Mouse (Mus musculus) right cerebral cortex, postnatal 25 days (tissue): Measurements from ENCODE around the gene Gfra1.

Experiments
- DNase-seq: peaks from one replicate; pipeline ENCODE4 v3.0.0; 2022

Gfra1 gene

DNA sequence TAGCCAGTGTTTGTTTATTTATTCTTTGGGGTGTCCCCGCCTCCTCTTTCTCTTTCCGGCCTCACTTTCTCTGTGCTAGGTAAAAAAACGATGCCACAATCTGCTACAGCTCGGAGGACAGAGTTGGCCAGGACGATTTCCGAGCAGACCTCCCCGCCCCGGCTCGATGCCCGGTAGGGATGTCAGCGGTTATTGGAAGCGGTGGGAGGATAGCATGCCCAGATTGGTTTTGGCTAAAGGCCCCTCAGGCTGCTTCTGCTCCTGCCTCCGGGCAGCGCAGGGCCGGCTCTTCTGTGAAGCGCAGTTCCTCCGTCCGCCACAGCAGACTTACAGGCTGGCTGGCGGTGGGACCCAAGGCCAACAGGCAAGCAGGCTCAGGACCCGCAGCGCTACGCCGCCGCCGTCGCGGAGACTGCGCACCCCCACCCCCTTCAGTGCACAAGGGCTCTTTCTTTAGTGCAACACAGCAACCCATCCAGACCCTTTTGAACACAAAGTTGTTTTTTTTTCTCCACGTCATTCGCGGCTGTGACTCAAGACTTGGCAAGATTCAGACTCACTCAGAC lies at the start of gene Gfra1:
TSS of gene Gfra1 (minus strand) at position 414 of the 566 bp plus-strand sequence.
- peak; percentile 53 for DNase-seq

DNA sequence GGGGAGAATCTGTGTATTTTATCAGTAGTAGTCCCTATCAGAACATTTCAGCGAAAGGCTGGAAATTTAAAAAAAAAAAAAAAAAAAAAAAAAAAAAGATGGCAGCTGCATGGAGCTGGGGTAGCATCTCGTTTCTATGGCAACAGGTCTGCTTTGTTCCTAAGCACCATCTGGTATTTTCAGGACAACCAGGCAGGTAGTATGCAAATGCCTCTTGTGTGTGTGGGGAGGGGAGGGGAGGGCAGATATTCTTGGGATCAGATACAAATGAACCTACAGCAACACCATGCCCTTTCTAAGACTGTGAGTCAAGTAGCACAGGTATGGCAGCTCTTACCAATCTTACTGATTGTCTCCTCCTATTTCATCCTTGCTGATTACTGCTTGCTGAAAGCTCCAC lies 44.3 kb upstream of the Gfra1 start:
- no peak for DNase-seq

DNA sequence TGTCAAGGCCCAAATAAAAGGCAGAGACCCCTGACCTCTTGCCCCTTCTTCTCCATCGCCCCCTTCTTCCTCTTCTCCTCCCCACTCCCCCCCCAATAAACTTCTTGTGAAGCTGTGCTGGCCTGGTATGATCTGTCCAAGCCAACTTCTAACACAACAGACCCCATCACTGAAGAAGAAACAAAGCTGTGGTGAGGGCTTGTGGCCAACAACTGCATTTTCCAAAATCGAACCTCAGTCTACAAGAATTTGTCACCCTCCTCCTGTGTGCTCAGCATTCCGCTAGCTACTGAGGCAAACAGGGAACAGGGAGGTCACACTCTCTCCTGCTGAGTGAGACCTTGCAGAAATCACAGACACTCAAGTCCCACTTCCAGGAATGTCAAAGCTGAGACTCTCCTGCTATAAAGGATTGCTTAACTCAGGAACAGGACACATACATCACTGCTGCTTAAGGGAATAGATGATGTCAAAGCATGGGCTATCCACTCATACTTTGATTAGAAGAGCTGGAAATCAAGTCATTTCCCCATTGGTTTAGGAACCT lies 43.8 kb upstream of the Gfra1 start:
- DNase-seq: no peak

DNA sequence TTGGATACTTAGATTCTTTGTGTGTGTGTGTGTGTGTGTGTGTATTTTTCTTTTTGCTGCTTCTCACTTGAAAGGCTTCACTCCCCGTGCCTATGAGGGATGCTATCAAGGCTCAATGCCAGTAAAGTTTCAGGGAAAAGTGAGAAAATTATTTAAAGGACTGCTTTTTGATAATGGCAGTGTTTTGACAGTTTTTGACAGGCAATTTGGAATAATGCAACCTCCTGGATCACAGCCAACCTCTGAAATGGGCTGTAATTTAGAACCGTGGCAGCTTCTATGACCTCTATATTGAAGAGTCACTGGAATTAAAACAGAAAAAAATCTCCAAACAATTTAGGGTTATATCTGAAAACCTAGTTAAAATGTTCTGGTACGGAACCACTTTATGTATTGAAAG lies 41.4 kb upstream of the Gfra1 start:
- no peak for DNase-seq

DNA sequence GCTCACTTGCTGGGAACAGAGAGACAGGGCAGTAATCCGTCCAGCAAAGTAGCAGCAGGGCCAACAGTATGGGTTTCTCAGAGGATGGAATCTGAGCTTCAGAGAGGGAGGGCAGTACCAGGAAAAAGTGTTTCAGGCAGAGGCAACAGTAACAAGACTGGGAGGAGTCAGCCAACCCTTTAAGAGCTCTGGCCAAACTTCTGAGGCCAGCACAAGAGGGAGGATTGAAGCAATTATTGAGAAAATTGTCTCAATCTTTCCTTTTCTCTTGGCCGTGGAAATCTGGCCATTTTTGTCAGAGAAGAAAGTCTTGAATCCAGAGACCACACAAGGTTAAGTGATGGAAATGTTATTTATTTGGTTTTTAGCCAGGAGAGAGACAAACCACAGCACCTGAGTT lies 31.0 kb upstream of the Gfra1 start:
- no peak for DNase-seq

DNA sequence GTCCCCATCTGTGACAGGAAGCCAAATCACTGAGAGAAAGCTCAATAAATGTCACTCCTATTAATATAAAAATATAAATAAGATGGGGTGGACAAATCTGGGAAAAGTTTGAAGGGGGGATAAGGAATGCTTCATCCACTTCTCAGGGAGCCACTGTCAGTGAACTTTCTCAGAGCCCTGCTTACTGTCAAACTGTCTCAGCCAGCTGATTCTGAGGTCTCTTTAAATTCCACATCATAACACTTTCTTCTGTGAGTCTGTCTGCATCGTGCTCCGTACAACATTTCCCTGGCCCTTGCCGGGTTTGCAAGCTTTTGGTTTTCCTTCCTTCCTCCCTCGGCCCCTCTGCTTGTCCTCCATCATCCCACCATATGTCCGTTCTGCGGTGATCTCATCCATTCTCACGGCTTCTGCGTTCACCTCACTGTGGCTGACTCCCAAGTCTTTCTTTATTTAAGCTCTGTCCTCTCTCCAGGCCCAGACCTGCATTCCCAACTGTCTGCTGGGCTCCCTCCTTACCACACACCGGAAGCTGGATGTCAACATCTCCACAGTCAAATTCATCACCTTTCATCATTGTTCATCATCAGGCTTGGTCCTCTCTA lies 26.8 kb upstream of the Gfra1 start:
- no peak for DNase-seq

DNA sequence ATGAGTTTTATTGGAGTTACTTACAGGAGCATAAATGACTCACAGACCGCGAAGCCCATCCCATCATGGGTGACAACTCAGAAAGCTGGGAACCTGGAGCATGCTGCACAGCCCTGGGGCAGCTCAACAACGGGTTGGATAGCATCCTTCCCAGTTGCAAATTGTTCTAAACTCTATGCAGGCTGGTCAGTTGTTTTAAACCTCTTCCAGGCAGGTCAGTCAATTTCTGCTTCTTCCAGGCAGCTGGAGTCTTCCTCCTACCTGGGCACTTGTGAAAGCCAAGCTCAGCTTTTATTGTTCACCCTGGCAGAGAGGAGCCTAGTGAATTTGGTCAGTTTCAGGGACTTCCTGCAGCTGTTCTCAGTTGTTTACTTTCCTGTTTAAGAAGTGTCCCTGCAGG lies 18.5 kb upstream of the Gfra1 start:
- DNase-seq: no peak

DNA sequence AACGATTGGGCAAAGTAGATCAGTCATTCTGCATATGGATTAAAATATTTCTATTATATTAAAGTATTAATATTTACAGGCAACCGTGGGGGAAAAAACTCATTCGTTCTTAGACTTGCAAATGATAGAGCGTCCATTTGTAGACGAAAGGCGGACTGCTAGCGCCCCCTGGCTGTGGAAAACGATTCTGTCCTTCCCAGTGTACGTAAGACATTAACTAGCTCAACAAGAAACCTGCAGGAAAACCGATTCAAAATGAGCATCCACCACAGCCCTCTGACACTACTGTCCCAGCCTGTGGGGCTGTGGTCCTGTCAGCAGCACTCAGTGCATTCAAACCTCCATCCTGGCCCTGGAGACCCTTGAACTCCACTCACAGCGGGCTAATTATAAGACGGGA lies 13.7 kb upstream of the Gfra1 start:
- peak; percentile 81 for DNase-seq

DNA sequence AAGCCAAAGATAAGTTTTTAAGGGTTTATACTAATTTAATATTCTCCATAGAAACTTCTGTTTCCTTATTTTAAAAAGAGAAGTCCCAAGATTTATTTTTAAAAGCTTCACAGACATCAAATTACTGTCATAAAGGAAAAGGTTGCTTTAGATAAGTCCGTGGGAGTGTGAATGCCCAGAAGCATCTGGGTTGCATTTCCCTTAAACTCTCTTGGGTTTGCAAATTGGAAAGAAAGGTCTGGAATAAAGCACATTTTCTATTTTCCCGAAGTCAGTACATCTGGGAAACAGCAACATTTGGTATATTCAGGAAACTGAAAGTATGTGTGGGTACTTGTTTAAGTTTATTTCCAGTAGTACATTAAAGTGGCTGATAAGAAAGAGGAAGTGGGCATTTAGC lies 12.6 kb upstream of the Gfra1 start:
- no peak for DNase-seq

DNA sequence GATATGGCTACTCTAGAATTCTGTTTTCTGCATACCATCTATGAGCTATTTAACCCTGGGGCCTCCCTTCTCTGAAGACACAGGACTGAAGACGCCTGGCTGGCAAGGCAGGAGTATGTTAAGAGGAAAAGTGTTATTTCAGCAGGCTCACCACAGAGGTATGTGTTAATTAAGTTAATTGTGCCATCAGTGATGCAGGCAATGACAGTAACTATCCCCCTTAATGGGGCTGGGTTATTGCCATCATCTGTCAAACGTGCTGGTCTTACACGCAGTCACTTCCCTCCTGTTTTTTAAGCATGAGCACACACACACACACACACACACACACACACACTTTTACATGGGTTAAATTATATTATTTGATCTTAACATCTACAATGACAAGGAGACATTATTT lies 8.0 kb upstream of the Gfra1 start:
- no peak for DNase-seq

DNA sequence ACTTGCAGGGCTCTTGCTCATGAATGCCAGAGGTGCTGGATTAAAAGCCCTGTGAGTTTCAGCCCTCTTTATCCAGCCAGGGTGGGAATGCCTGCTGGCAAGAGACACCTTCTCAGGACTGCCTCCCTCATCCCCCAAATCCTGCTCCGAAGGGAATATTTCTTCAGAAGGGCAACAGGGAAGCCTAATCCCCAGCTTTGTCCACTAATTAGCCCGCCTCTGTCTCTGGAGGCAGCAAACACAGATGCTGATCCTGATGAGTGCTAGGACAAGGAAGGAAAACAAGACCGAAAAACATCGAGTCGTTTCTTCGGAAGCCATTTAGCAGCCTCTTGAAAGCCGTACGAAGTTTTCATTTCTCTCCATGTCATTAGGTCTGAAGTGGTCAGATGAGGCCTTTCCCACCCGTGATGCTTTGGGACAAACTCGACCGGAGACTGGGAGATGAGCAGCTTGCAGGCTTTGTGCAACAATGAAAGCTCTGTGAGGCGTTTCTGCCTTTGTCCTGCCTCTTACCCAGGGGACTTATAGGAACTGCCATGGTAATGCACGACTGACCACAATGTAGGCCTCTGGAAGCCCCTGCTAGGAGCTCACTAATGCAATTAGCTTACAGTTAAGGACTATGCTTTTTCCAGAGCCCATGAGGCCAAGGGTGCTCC lies 4.8 kb upstream of the Gfra1 start:
- DNase-seq: no peak

DNA sequence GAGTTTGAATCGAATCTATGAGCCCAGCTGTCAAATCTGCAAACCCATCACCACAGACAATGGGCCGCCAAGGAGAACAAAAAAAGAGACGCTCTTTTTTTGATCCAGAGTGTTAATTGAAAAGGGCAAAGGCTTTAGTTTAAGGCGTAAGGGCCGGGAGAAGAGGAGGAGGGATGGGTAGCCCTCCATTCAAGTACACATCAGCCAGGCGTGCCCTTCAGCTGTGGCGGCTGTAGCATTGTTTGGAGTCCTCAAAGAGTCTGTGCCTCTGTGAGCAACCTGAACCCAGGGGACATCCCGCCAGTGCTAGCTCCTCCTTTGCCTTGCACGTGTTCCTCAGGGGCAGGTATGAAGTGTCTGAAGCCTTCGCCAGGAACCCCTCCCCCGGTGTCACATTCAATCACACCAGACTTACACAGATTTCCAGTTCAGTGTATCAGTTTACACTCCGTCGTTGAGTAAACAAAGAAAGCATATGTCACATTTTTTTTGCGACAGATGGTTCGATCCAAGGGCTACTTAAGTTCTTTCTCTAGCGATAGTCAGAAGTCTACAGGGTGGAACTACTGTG lies 867 bp upstream of the Gfra1 start:
- DNase-seq: no peak

DNA sequence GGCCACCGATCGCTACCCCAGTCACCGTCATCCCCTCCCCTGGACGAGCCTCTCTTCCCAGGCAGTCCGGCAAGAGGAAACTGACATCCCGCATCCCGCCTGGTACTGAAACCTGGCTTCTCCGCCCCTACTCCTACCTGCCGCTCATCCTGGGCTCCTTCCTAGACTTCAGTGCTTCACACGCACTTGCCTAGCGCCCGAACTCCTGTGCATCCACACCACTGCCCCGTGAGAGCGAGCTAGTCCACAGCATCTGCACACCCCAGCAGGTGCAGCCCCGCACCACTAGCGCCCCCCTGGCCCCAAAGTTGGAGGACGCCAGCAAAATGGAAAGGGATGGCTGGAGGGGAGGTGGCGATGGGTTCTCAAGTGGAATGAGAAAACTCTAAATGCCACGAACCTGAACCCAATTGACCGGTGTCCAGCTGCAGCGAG lies 631 bp downstream of the Gfra1 start:
- no peak for DNase-seq

DNA sequence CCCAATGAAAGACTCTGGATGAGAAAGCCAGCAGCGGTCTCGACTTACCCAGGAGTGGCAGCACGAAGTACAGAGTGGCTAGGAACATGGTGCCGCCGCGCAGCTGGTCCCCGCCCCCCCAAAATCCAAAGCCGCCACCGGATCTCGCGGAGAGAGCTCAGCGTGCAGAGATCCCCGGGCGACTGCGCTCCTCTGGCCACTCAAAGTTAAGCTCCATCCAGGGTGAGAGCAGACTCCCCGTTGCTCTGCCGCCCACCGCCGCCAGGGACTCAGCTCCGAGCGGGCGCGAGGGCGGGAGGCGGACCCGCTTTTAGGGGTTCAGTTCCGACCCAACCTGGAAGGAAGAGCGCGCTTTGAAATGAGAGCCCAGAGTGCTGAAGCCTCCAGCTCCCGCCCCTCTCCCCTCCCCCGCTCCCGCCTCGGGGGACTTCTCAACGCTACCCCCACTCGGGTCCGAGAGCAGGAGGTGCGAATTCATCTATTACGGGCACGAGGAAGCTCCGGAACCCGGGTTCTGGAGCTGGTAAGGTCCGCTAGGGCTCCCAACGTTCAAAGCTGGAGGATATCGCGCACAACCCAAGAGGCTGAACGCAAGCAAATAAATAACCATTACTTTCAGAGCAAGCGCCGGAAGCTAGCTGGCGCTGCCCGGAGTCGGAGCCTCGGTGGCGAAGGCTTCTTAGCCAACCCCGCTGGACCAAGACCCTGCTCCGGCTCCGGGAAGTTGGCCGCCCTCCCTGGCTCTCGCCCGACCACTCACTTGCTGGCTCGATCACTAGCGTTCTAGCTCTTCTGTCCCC lies 1.2 kb downstream of the Gfra1 start:
- DNase-seq: peak; percentile 50

DNA sequence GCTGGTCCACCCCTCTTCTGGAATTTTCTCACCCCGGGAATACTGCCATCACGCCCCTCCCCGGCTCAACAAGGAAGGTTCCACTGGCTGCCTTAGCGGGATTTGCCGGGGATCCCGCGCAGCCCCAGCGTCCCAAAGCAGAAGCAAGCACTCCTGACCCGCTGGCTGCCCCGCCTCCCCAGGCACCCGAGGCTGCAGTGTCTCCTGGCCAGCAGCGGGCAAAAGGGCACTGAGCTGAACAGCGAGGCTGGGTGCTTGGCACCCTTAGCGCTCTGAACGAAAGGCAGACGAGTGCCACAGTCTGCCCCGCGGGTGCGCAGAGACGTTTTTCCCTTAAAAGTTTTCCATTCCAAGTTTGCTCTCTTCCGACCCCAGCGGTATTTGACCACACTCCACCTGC lies 2.1 kb downstream of the Gfra1 start:
- peak; percentile 15 for DNase-seq

DNA sequence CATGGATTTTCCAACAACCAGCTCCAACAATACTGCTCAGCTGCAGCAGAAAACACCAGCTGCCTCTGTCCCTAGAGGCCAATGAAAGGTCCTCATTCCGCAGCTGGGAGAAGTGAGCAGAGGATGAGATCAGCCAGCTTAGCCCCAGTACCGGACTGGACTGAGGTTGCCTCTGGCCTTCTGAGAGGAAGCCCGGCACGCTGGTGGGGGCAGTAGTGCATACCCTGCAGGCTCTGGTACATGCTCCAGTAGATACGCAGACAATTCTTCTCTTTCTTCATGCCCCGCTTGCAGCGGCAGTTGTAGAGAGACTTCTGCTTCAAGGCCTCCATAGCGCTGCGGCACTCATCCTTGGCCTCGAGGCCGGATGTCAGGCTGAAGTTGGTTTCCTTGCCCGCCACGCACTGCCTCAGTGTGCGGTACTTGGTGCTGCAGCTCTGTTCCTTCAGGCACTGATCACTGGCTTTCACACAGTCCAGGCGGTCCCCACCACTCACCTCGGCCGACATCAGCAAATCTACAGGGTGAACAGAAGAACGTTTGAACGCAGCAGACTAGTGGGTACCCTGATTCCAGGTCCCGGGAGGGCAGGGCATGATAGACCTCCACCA lies 2.7 kb downstream of the Gfra1 start:
- DNase-seq: peak; percentile 14

DNA sequence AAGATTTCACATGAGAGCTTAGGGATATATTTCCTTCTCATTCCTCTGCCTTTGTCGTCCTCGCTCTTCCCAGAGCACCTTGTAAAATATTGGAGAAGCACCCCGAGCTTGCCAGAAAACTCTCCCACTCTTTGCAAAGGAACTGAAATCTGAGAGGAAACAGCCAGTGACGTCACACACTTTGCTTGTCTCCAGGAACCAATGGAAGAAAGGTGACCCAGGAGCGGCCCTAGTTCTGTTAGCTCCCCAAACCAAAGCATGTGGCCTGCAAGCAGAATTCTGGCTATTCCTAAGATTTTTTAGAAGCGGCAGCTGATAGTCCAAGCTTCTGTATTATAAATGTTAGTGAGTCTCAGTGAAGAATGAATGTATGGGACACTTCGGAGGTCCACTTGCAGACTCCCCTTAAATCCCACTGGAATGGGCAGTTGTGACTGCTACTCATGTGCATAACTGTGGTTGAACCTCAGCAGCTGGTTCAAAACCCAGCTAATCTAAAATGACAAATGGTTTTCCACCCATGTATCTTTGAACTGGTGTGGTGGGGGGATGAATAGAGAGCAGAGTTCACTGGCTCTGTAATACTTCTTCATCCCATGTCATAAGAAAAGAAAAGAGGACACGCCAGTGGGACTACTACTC lies 3.4 kb downstream of the Gfra1 start:
- no peak for DNase-seq

DNA sequence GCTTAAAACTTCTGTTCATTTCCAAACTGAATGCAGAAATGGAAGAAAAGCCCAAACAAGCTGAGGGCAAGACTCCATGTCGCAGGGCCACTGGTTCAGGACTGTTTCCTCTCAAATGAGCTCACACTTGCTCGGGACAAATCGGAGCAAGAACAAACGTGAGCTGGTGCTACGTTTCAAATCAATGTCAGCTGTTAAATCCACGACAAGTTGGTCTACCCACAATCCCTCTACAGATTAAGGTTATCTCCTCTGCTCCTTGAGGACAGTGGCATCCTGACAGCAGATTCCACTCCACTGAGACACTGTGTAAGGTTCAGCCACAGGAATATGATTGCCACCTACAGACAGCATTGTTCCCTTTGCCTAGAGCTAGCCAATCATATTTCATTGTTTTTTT lies 4.4 kb downstream of the Gfra1 start:
- no peak for DNase-seq

DNA sequence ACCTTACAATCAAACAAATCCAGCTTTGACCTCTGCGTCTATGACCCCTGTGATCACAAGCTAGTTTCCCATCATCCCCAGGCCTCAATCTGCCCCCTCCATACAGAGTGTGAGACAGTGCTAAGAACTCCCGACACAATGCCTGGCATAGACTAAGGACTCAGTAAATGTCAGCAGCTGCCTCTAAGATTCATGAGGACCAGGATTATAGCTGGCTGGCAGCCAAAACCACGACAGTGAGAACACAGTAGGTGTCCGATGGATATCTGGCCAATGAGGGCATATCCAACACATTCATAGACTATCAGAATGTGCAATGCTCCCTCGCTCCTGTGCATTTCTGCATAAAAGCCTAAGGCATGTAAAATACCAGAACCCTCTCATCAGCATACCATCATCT lies 5.0 kb downstream of the Gfra1 start:
- no peak for DNase-seq

DNA sequence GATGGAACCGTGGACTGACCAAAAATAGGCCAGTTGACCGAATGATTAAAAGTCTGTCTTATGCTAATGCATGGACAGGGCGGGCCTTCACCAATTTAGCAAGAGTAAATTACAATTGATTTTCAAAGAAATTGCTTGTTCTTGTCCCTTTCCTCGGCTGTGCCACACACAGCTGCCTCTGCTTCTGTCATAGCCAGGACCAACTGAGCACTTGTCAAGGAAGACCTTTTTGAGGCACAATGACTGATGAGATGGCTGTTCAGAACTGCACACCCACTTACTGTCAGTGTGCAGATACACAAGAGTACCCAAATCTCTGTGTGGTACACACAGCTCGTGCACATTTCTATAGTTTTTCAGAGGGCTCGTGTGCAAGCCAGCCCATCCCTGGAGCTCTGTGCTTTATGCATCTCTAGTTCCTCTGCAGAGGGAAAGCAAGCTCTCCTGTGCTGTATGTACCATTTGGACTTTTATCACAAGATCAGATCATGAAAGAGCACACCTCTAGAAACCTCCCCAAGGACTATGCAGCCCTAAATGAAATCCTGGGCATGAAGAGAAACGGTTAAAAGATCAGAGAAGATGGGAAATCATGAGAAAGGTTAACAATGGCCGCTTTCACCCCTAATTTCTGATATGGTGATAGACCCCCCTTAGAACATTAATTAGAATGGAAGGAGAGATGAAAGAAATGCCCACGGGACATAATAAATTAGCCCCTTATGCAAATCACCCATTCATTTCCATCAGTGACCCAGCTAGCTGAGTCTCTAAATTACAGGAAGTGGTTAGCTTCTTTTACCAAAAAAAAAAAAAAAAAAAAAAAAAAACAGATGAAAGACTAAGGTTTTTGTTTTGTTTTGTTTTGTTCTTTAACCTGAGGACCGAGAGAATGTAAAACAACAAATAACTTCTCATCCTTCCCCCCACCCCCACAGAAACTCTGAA lies 12.7 kb downstream of the Gfra1 start:
- no peak for DNase-seq

DNA sequence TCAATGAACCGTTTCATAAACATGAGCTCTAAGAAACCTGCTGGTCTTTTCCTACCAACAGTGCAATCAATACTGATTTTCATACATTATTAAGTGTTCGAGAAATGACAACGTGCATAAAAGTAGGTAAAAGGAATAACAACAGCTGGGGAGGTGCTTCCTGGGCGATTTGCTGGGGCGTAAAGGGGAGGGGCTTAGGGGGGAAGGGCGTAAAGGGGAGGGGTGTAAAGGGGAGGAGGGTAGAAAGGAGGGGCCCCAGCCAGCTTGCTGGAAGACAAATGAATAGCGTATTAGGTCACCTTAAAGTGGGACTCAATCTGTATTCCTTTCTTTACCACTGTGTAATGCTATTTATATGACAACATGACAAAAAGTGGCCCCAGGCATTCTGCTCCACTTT lies 13.9 kb downstream of the Gfra1 start:
- DNase-seq: no peak
